Mouse (Mus musculus) retina, postnatal 1 day (tissue): ENCODE data around the gene Prl2c1.
"Not testable (repeated sequence)": the region's sequence is repeated elsewhere in the genome, so short reads cannot be mapped to it uniquely, and the experiment has no call there.

Experiments used
- DNase-seq: peaks from one replicate; pipeline ENCODE4 v3.0.0-alpha.2; 2012

The Prl2c1 gene

GRCm38 (mm10) chr13:27849042-27849441, at the start of gene Prl2c1:
Gene Prl2c1 (plus strand): TSS chr13:27849342.
- no peak for DNase-seq

GRCm38 (mm10) chr13:27801354-27801753, 47.8 kb upstream of the Prl2c1 start, which contains the start of gene Prl2a1:
Gene Prl2a1 (plus strand): TSS chr13:27801654.
- no peak for DNase-seq

- no peak for DNase-seq
These were observed 46.4 kb upstream of the Prl2c1 start for GRCm38 (mm10) chr13:27802765-27803164.

GRCm38 (mm10) chr13:27904236-27904635, 55.1 kb downstream of the Prl2c1 start:
- DNase-seq: not testable (repeated sequence)
